Mouse (Mus musculus) embryonic facial prominence, embryonic 14.5 days (tissue): Measurements from ENCODE around the gene Zdhhc5. TPM values are rescaled to one million over a fixed set of nuclear protein-coding genes. Genes with fewer than 3 reads are reported as not detected.
A peak's percentile ranks its signal among the peaks of the same experiment; 100 is the strongest.

Experiments used
- ATAC-seq: fragments of 200-750 bp; cut with Nextera tagmentation; 2 replicates; pipeline ENCODE4 v1.8.0; 2017; ENCODE audit warnings: low read depth, moderate number of reproducible peaks, moderate TSS enrichment
- DNase-seq: peaks from one replicate; pipeline ENCODE4 v3.0.0-alpha.2; 2015; ENCODE audit warnings: low spot score
- H3K27ac ChIP-seq: fragments of 300-500 bp; sonication (generic); replicated peaks from 2 replicates; pipeline ENCODE4 v1.5.1; 2014; ENCODE audit warnings: low read depth, mild to moderate bottlenecking, low read length, moderate library complexity
- H3K27me3 ChIP-seq: fragments of 300-500 bp; sonication (generic); replicated peaks from 2 replicates; pipeline ENCODE4 v1.6.1; 2014; ENCODE audit warnings: low read length; ENCODE audit not compliant: control insufficient read depth, insufficient read depth
- H3K36me3 ChIP-seq: fragments of 300-500 bp; sonication (generic); 2 replicates; pipeline ENCODE4 v1.6.1; 2014; ENCODE audit warnings: low read length, mixed read lengths; ENCODE audit not compliant: control insufficient read depth, insufficient read depth
- H3K4me1 ChIP-seq: fragments of 300-500 bp; sonication (generic); 2 replicates; pipeline ENCODE4 v1.6.1; 2014; ENCODE audit warnings: antibody characterized with exemption, low read length; ENCODE audit not compliant: control insufficient read depth, insufficient read depth
- H3K4me2 ChIP-seq: fragments of 300-500 bp; sonication (generic); 2 replicates; pipeline ENCODE4 v1.6.1; 2014; ENCODE audit warnings: low read depth, mild to moderate bottlenecking, low read length, moderate library complexity, mixed read lengths
- H3K4me3 ChIP-seq: fragments of 300-500 bp; sonication (generic); 2 replicates; pipeline ENCODE4 v1.5.1; 2014; ENCODE audit warnings: low read depth, mild to moderate bottlenecking, low read length
- H3K9ac ChIP-seq: fragments of 300-500 bp; sonication (generic); 2 replicates; pipeline ENCODE4 v1.6.1; 2014; ENCODE audit warnings: low read depth, mild to moderate bottlenecking, low read length, moderate library complexity, mixed read lengths
- H3K9me3 ChIP-seq: fragments of 300-500 bp; sonication (generic); 2 replicates; pipeline ENCODE4 v1.6.1; 2016; ENCODE audit warnings: low read length; ENCODE audit not compliant: control insufficient read depth
- WGBS: fragments of 180-500 bp; shearing (Covaris S2); extraction: QIAGEN DNeasy Blood & Tissue Kit; methylation state at CpG from one replicate; pipeline ENCODE4 v1.1.7; 2014; 5-methylcytosine and 5-hydroxymethylcytosine counted together
- polyA plus RNA-seq: library from polyadenylated mRNA; unstranded; fragments of >200 nt; fragmentation: Nextera tagmentation; extraction: Ambion mirVana; gene quantifications from 2 replicates; pipeline ENCODE4 v1.2.1, GENCODE M21; 2014

Gene Zdhhc5
- polyA plus RNA-seq, 1 experiment from 2014 or later = 31.6 TPM

DNA sequence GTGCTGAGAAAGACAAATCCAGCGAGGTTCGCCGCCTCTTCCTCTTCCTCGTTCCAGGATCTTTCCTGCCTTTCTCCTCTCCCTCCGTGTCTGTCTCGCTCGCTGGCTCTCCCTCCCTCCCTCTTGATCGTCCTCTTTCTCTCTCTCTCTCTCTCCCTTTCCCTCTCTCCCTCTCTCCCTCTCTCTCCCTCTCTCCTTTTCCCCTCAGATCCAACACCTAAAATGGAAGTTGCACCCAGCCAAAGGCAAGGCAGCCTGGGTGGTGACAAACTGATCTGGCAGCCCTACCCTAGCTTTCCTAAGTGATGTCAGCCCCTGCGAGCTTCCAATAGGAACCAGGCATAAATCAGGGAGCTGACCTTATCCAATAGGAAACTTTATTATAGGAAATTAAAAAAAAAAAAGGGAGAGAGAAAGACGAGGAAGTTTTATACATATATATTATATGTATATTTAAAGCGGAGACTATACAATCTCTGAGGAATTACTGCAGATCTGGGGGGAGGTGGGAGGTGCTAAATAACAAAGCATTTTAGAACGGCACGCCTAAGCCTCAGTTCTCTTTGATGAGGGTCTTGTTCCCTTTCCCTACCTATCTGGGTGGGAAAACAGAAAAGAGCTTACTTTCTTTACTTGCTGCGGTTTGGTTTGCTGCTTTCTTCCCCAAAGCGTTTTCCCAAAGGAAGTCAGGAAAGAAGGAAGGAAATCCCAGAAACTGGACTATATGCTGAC, 64.3 kb downstream of the Zdhhc5 start, which contains the start of gene Ctnnd1:
Gene Ctnnd1, minus strand, starts transcription at position 302 of the 732 bp plus-strand sequence.
- Histone ChIP-seq H3K27me3 (no peaks in the 10 kb centered on the region), H3K4me2 (peak within 1 kb of the TSS; percentile 70), H3K9ac (peak within 1 kb of the TSS; percentile 72), H3K4me3 (peak within 1 kb of the TSS; percentile 55), H3K4me1 (peaks cover 8% of the 10 kb centered on the region; the same call in 1 of the 2 replicates), H3K27ac (peak within 1 kb of the TSS; percentile 94), H3K9me3 (no peaks in the 10 kb centered on the region), H3K36me3 (no peaks in the 10 kb centered on the region)
- DNase-seq (peak; percentile 98), ATAC-seq (peak; percentile 98)
- WGBS = 0% methylated on average over 15 of the region's 15 CpGs

DNA sequence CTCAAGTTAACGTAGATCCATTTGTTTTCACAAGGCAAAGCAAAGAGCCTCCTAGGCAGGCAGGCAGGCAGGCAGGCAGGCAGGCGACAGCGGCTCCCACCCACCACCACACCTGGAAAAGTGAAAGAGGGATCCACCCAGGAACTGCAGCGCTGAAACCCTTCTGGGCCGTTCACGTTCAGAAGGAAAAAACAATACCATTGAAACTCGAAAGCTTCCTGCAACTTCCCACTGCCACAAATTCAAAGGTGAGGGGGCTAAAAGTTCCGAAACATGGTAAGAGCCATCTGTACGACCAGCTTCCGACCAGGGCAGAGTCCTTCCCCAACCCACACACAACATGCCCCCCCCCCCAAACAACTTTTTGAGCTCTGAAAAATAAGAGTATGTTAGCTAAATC, 65.3 kb downstream of the Zdhhc5 start:
- DNase-seq (no peak), ATAC-seq (no peak)
- peak overlapping the region; percentile 70 for H3K4me2 ChIP-seq
- 1% methylated on average over 10 of the region's 10 CpGs for WGBS
- H3K4me1 ChIP-seq = peaks cover 8% of the 10 kb centered on the region; the same call in 1 of the 2 replicates
- no peaks in the 10 kb centered on the region for H3K9me3 ChIP-seq
- H3K4me3 ChIP-seq = peak overlapping the region; percentile 55
- peak overlapping the region; percentile 94 for H3K27ac ChIP-seq
- no peaks in the 10 kb centered on the region for H3K27me3 ChIP-seq
- H3K36me3 ChIP-seq = no peaks in the 10 kb centered on the region
- H3K9ac ChIP-seq = peak overlapping the region; percentile 72

DNA sequence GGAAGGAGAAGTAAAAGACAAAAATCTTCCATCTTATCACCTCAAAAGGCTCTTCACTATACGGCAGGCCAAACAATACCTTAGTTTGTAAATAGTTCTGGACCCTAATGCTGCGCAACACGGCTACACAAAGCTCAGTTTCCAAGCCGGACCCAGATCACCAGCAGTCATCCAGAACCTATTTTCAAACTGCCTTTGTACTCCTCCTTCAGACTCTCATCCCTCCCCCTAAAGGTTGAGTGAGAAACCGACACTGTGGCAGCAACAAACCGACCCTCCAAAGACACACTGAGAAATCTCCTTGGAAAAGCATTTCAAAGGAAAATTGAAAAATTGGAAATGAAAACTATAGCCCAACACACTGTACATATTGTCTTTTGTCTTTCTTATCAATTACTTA, 66.6 kb downstream of the Zdhhc5 start:
- H3K4me1 ChIP-seq = peaks cover 8% of the 10 kb centered on the region; the same call in 1 of the 2 replicates
- H3K36me3 ChIP-seq = no peaks in the 10 kb centered on the region
- ATAC-seq (no peak), DNase-seq (no peak)
- H3K4me2 ChIP-seq = peak overlapping the region; percentile 70
- H3K27ac ChIP-seq = no peak overlapping the region
- H3K4me3 ChIP-seq = peak overlapping the region; percentile 55
- no peaks in the 10 kb centered on the region for H3K27me3 ChIP-seq
- no peaks in the 10 kb centered on the region for H3K9me3 ChIP-seq
- H3K9ac ChIP-seq = peak overlapping the region; percentile 72
- WGBS = 34% methylated on average over 6 of the region's 6 CpGs

DNA sequence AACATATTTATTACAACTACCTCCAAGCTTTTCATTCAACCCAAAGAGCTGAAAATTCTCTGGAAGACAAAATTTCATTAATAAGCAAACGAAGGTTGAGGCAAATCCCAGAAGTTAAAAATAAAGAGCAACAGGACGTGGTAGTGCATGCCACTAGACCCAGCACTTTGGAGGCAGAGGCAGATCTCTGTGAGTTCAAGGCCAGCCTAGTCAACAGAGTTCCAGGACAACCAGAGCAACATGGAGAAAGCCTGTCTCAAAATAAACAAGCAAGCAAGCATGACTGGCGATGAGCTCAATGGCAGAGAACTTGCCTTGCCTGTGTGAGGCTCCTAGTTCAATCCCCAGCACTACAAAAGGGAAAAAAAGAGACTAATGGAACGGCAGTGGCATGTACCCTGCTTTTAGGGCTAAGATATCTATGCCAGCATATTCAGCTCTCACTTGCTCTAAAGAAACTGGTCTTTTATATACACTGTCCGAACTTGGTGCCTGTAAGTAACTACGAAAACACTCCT, 67.9 kb downstream of the Zdhhc5 start:
- H3K4me1 ChIP-seq = peaks cover 8% of the 10 kb centered on the region; the same call in 1 of the 2 replicates
- H3K27me3 ChIP-seq = no peaks in the 10 kb centered on the region
- no peaks in the 10 kb centered on the region for H3K36me3 ChIP-seq
- H3K9ac ChIP-seq = no peak overlapping the region
- ATAC-seq (no peak), DNase-seq (no peak)
- no peaks in the 10 kb centered on the region for H3K9me3 ChIP-seq
- no peak overlapping the region for H3K27ac ChIP-seq
- H3K4me2 ChIP-seq = peak overlapping the region; percentile 70; the same call in 1 of the 2 replicates
- WGBS = 91% methylated on average over 6 of the region's 6 CpGs
- no peak overlapping the region for H3K4me3 ChIP-seq

DNA sequence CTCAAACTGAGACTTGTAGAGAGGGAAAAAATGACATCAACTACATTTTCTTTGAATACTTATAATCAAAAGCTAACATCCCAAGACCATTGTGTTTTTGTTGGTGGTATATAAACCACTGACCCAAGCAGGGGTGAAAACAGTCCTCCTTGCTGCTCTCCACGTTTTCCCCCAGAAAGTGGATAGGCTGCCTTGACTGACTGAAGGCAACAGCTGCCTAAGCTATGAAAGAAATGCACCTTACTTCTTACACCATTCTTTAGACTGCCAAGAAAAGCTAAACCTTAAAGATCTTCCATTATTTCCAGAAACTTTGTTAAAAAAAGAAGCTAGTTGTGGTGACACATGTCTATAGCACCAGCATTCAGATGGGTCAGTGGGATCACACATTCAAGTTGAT, 68.8 kb downstream of the Zdhhc5 start:
- 55% methylated on average over 1 of the region's 1 CpGs for WGBS
- Histone ChIP-seq H3K9me3 (no peaks in the 10 kb centered on the region), H3K9ac (no peak overlapping the region), H3K27me3 (no peaks in the 10 kb centered on the region), H3K4me2 (no peak overlapping the region), H3K27ac (no peak overlapping the region), H3K36me3 (0 out of 2 replicates have a peak, but pooled peaks cover under 1% of the 10 kb centered on the region), H3K4me3 (no peak overlapping the region), H3K4me1 (peaks cover 11% of the 10 kb centered on the region)
- ATAC-seq (no peak), DNase-seq (no peak)

DNA sequence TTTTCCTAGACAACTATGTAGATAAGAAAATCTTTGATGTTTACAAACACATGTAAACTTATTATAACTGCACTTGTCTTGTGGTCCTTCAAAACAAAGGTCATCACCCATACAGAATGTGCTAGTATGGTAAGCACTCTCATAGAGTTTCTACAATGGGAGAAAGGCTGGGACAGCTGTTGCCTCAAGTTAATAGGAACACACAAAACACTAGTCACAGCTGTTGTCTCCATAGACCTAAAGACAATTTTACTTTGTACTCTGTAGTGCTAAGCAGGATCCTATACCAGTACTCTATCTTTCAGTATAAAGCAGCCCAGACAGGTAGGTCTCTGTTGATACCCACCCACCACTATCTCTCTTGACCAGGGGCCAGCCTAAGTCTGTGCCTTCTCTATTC, 74.1 kb downstream of the Zdhhc5 start:
- peak; percentile 46 for DNase-seq
- Histone ChIP-seq H3K9me3 (no peaks in the 10 kb centered on the region), H3K9ac (no peak overlapping the region), H3K27me3 (no peaks in the 10 kb centered on the region), H3K27ac (peak overlapping the region; percentile 18; the same call in 1 of the 2 replicates), H3K4me3 (no peak overlapping the region), H3K4me1 (peaks cover 40% of the 10 kb centered on the region), H3K36me3 (0 out of 2 replicates have a peak, but pooled peaks cover 8% of the 10 kb centered on the region), H3K4me2 (no peak overlapping the region)
- ATAC-seq = no peak

DNA sequence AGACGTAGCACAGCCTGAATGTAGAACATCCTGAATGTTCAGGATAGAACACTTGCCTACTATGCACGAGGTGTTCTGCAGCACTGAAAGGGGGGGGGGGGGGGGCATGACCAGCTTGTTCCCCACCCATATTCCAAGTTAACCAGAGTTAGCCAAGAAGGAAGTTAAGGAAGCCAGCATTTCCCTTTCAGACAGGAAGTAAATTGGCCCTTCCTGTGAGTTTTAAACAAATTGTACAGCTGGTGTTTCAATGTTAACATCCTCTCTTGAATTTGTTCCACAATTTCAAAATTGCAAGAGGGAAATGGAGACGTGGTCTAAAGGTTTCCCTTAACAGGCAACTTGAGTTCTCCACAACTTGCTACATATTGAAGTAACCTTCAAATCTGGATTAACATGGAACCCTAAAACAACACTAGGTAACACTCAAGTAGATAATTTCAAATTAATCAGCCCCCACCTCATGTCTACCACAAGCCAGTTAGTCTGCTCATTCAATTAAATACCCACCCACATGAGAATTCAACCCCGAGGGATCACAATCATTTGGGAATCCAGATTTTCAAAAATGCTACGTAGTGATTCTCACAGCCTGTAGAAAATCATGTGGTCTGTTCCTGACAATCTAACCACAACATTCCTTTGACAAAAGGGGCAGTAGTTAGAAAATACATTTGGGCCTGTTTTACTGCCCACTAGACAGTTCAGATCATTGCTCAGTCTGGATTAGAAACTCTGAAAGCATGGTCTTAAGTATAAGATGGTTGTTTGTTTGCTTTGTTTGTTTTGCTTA, 76.4 kb downstream of the Zdhhc5 start:
- H3K4me1 ChIP-seq = peaks cover 62% of the 10 kb centered on the region
- ATAC-seq (no peak), DNase-seq (peak; percentile 8)
- WGBS = 35% methylated on average over 5 of the region's 5 CpGs
- no peak overlapping the region for H3K9ac ChIP-seq
- H3K9me3 ChIP-seq = no peaks in the 10 kb centered on the region
- H3K4me2 ChIP-seq = peak overlapping the region; percentile 16; the same call in 1 of the 2 replicates
- H3K36me3 ChIP-seq = 0 out of 2 replicates have a peak, but pooled peaks cover 8% of the 10 kb centered on the region
- no peak overlapping the region for H3K4me3 ChIP-seq
- H3K27me3 ChIP-seq = no peaks in the 10 kb centered on the region
- H3K27ac ChIP-seq = peak overlapping the region; percentile 94
